Mouse (Mus musculus) spleen, postnatal 14 days (tissue): ENCODE data around the gene Cyb5r2.

ENCODE experiments used
- DNase-seq, 2 experiments: peaks; one replicate each; pipeline ENCODE4 v3.0.0; 2021 to 2022; ENCODE audit warnings: low spot score in 2 of 2

The Cyb5r2 gene

GRCm38 (mm10) chr7:107757308-107758151 lies at the start of gene Cyb5r2:
TSS of gene Cyb5r2 (minus strand) at chr7:107758032.
- DNase-seq = no peak

DNA sequence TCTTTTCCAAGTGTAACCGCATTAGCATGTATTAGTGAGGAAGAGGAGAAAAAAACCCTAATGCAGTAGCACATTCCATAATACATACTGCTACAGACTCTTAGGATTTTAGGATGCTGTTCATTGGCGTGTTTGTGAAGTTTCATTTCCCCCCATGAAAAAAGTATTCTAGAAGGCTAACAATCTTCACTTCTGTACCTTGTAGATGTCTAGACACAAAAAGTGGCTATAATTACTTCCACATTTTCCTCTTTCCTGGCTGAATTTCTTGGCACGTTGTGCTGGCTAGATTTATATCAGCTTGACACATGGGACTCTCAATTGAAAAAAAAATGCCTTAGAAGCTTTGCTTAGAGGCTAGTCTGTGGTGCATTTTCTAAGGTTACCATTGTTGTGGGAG lies 44.3 kb upstream of the Cyb5r2 start:
- no peak for DNase-seq

DNA sequence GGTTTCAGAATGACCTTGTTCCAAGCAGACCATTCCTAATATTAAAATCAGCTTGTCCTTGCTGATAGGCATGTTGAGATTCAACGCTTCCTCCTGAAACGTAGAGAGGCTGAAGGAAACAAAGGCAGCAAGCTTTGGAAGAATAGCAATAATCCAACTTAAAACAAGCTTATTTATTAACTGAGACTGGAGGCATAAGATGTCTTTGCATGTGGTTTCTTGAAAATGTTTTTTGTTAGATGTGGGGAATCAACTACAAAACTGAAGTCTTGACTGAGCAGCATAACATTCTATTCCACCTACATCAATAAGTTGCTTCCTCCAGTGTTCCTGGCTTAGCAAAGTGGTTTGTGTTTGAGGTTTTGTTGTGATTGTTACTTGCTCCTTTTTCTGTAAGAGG lies 43.3 kb upstream of the Cyb5r2 start, which contains the start of gene Ovch2:
TSS of gene Ovch2 (minus strand) at position 101 of the 400 bp plus-strand sequence.
- DNase-seq = no peak

DNA sequence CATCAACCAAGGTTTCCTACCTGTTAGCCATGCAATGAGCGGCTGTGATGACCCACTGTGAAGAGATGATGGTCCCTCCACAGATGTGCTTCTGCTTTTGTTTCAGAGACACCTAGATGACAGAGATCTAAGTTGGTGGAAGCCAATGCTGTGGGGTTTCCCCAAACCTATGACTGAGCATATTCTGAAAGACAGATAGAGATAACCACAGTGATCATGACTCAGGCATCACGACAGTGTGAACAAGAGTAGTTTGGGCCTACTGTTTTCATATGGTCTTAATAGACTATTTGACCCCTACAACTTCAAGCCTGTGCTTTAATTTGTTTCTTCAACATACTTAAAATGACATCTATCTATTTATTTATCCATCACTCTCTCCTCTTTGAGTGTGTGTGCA lies 38.7 kb upstream of the Cyb5r2 start:
- no peak for DNase-seq

DNA sequence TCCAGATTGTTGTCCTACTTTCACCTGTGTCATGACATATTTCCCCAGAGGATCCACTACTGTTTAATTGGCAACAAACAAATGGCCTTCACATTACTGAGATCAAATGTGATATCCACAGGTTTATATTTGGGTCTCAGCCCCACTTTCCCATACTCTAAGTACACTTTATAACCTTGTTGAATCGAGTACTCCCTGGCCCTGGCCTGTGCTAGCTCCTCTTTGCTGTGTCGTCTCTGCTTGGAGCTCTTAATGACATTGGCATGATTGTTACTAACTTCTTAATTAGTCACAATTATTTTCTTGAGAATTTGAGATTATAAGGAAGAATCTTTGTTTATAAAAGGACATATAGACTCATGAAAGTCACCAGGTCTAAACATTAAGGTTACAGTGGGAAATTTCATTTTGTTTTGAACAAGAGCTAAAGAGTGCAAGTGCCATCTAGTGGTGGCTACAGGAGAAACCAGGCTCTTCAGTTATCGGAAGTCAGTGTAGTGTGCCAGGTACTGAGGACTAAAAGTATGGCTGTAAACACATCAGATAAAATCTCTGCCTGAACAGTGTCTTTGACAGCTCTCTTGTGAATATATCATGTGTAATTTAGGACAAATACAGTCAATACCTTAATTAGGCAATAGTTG lies 30.3 kb upstream of the Cyb5r2 start:
- DNase-seq = no peak

GRCm38 (mm10) chr7:107779611-107780010 lies 21.8 kb upstream of the Cyb5r2 start:
- no peak for DNase-seq

- DNase-seq = no peak
These were observed 20.4 kb upstream of the Cyb5r2 start for GRCm38 (mm10) chr7:107778216-107778615.

- DNase-seq = no peak
These were observed 13.0 kb upstream of the Cyb5r2 start for GRCm38 (mm10) chr7:107770812-107771211.

DNA sequence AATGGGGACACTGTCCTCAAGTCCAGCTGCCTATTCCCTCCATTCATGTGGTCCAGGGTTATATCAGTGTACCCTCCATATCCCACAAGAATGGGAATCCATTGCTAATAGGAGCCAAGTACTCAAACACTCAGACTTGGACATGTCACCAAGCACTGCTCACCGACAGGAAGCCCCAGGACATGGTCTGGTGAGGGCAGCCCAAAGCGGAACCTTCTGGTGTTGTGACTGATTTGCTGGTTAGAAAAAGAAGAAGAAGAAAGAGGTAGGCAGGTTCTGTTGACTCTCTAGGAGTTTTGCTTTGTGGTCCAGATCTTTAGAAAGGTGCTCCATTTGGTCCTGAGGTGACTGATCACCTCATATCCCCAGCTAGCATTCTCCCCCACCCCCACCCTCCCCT lies 1.1 kb downstream of the Cyb5r2 start:
- DNase-seq = no peak

DNA sequence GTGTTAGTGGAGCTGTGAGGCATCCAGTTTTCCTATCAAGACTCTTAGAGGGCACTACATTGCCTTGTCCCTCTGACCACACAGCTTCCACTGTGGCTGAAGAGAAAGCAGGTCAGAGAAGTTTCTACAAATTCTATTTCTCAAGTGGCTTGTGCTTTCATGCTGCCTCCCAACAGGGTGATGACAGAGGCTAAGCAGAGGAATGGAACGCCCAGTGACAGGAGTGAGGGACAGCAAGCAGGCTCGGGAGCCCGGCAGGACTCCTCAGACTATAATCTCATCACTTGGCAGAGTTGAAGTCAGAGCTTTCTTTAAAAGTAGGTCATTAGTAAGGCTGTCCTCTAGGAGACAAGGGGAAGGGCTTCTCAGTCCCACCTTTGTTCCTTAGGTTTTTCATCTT lies 1.9 kb downstream of the Cyb5r2 start:
- DNase-seq = no peak

- DNase-seq = no peak
These were observed 5.8 kb downstream of the Cyb5r2 start for GRCm38 (mm10) chr7:107752031-107752520.

GRCm38 (mm10) chr7:107749721-107750120 lies 8.1 kb downstream of the Cyb5r2 start:
- no peak for DNase-seq

DNA sequence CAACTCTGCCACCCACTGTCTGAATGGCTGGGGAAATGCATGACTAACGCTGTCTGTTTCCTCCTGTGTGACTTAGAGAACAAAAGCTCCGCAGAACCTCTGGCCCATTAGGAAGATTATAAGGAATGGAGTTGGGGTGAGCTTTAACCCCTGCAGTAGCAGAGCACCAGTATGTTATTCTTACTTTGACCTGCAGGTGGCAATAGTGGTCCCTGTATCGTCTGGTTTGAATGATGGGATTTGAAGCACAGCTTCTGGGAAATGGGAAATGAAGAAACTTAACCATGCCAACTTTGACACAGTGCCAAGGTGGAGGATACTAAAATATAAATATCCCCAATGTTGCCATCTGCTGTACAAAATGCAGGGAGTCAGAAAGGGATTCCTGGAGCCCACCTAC lies 8.6 kb downstream of the Cyb5r2 start:
- no peak for DNase-seq

- DNase-seq = peak in 1 of 2 experiments; percentile 54
These were observed 9.9 kb downstream of the Cyb5r2 start for GRCm38 (mm10) chr7:107747954-107748353.

GRCm38 (mm10) chr7:107747476-107747875 lies 10.4 kb downstream of the Cyb5r2 start:
- no peak for DNase-seq

GRCm38 (mm10) chr7:107746036-107746435 lies 11.8 kb downstream of the Cyb5r2 start:
- no peak for DNase-seq

DNA sequence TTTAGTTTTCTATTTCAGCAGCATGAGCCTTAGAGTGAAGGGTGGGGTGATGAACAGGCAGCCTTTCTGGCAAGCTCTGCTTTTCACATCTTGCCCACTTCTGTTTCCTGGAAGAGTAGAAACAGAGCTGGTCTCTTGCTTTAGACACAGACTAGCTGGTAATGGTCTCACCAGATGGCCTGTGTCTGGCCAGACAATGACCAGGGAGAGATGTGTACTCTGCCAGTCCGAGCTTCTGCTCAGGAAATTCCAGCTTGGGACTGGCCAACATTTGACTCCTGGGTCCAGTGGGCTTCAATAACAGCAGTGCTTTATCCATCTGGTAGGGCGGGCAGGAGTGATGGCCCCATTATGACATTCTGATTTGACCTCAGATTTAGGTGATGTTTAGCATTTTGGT lies 12.7 kb downstream of the Cyb5r2 start:
- no peak for DNase-seq

- DNase-seq = no peak
These were observed 13.4 kb downstream of the Cyb5r2 start for GRCm38 (mm10) chr7:107744454-107744853.

DNA sequence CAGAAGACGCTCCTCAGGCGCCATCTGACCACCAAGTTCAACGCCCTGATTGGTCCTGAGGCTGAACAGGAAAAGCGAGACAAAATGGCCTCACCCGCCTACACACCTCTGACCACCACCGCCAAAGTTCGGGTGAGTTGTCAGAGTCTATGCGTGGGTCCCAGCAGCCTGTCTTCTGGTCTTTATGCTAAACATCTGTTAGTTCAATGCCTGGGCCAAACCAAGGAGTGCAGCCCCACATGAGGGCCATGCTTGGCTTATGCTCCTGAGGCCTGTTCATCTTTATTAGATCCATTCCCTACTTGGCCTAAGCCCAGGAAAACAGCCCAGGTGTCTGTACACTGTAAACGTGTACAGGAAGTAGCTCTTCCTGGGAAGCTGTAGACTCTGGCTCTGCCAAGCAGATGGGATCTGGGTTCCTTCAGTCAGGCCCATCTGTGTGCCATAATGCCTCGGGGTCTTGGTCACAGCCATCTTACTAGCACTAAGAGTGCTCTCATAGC lies 14.8 kb downstream of the Cyb5r2 start:
- no peak for DNase-seq

DNA sequence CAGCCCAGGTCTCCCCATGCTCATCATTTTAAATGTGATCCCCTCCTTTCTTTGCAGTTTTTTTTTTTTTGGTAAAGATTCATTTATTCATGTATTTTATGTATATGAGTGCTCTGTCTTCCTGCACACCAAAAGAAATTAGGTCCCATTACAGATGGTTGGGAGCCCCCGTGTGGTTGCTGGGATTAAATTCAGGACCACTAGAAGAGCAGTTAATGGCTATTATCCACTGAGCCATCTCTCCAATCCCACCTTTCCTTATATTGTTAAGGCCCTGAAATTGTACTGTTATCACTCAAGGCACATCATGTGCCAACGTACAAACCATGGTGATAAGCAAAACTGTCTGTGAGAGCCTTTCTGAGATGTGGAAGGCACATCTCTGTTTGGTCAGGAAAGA lies 19.1 kb downstream of the Cyb5r2 start:
- no peak for DNase-seq

DNA sequence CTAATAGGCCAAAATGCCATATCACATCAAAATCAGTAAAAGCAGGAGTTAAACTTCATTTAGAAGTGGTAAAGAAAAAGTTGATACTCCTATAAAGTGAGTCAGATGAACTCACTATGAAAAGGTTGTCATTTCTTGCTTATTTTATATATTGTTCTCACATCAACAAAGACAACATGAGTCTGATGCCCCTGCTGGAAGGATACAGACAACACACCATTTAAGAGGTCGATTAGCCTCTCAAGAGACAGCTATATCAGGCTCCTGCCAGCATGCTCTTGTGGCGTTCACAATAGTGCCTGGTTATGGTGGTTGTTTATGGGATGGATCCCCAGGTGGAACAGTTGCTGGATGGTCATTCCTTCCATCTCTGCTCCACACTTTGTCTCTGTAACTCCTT lies 24.7 kb downstream of the Cyb5r2 start:
- DNase-seq = no peak

DNA sequence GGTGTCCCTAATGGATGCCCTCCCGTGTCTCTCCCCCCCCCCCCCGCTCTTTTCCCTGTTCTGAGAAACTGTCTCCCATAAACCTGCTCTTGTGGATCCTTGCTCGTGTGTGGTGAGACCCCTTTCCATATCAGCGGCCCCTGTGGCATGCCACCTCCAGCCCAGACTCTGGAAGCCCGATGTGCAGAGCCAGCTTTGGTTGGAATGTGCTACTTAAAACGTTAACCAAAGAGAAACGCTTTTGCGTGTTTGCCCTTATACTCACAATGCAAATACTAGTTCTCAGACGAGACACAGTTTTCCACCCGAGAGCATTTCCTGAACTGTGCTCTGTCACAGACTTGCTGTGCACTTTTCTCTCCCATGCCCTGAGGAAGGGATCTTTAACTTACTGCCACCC lies 27.2 kb downstream of the Cyb5r2 start:
- DNase-seq = no peak

- DNase-seq = no peak
These were observed 30.3 kb downstream of the Cyb5r2 start for GRCm38 (mm10) chr7:107727538-107727937.
